Mouse (Mus musculus) ovary, postnatal 14 days (tissue): ENCODE results near the gene Tchh.
"Not testable (repeated sequence)": the region's sequence is repeated elsewhere in the genome, so short reads cannot be mapped to it uniquely, and the experiment has no call there.

Experiments used
- DNase-seq: peaks from one replicate; pipeline ENCODE4 v3.0.0; 2022; ENCODE audit warnings: low spot score

The Tchh gene

GRCm38 (mm10) chr3:93493992-93494391, 51.9 kb downstream of the Tchh start:
- peak; percentile 36 for DNase-seq

DNA sequence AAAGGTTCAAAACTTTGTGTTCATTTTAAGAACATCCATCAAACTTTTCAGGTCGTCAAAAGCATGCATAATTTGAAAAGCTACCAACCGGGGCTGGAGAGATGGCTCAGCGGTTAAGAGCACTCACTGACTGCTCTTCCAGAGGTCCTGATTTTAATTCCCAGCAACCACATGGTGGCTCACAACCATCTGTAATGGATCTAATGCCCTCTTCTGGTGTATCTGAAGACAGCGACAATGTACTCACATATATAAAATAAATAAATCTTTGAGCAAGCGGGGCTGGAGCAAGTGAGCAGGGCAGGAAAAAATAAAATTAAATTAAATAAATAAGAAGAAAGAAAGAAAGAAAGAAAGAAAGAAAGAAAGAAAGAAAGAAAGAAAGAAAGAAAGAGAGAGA, 52.6 kb downstream of the Tchh start:
- not testable (repeated sequence) for DNase-seq

DNA sequence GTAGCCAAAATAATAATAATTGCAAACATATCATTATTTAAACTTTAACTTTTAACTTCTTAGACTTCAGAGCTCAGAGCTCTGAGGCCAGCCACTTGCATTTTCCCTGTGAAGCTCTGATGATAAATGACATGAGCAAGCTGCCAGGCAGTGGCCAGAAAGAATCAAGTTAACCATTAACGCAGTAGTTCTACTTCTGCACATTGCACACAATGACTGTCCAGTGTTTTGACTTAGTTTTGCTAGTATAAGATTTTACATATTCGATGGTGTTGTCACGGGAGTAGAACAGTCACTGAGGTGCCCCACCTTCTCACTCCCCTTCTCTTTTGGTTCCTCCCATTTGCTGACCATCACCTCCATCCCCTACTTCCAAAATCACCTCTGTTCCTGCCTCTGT, 55.0 kb downstream of the Tchh start:
- DNase-seq: no peak
